In the genomic region with DNA sequence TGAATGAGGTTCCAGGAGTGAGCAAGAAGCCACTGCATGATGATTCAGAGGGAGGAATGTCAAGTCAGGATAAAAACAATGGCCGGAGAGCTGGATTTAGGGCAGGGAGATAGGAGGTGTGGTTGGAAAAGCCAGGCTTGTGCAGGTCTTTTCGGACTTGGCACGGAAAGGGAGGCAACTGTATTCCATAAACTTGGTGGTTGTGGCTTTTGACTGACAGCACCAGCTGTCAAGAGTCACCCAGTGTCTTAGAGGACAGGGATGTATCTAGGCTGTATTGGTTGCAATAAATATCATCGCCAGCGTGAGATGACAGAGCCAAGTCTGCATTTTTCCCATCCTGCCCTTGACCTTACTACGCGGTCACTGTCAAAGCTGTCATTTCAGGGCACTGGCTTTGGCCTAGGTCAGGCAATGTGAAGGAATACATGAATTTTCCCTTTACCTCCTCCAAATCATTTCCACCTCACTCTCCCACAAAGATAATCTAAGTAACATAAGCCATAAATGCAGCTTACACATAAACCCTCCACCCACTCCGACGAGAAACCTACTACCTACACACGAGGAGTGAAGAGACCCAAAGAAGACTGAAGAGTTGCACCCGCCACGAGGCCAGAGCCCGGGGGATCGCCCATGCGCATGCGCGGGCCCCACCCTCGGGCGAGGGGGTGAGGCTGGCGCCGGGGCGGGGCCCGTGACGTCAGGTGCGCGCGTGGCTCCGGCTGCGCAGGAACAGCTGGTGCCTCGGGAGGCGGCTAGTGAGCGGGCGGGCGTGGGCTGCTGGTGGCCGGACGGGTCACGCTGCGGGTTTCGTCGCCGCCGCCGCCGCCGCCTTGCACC, we compare ENCODE assay signal across 8 mouse cellular contexts. TPM values are rescaled to one million over a fixed set of nuclear protein-coding genes. Genes with fewer than 3 reads are reported as not detected.
DNase-seq lines count a peak whose midpoint lies in the region; ATAC-seq and TF ChIP-seq lines count a peak whose summit lies in the region.

No protein-coding gene starts in this region.

- peak; percentile 95 for TF ChIP-seq POLR2A in myocyte (IDR thresholded peaks at IDR 0.05; ENCODE audit: insufficient read length, low read depth)

- peaks cover 4% of the 10 kb centered on the region; the same call in 1 of the 2 replicates for H3K9me3 ChIP-seq in heart, embryonic 13.5 days
- peaks cover 3% of the 10 kb centered on the region for H3K9me3 ChIP-seq in liver, embryonic 11.5 days (ENCODE audit: control insufficient read depth, low read length)

- peak; percentile 98 for DNase-seq in CD4-positive, CD25-positive, alpha-beta regulatory T cell, adult 2 months (ENCODE audit: low read depth, low spot score)
- peak; percentile 97 for DNase-seq in kidney, postnatal 10 days
- peak; percentile 88 for DNase-seq in liver, embryonic 11.5 days (ENCODE audit: low spot score)
- peak; percentile 96 to 99 for DNase-seq in spleen, postnatal 4 days (ENCODE audit: low spot score in 2 of 2)

- peak overlapping the region; percentile 86 for H3K9ac ChIP-seq in heart, embryonic 13.5 days
- peak overlapping the region; percentile 87 for H3K9ac ChIP-seq in liver, embryonic 11.5 days (ENCODE audit: low read depth, low read length)

- H3K36me3 ChIP-seq in heart, embryonic 13.5 days = 0 out of 2 replicates have a peak, but pooled peaks cover 4% of the 10 kb centered on the region
- peaks cover 2% of the 10 kb centered on the region; the same call in 1 of the 2 replicates for H3K36me3 ChIP-seq in liver, embryonic 11.5 days (ENCODE audit: control insufficient read depth, insufficient read depth, low read length)
- no peaks in the 10 kb centered on the region for H3K36me3 ChIP-seq in myocyte (ENCODE audit: control insufficient read depth, insufficient read depth)

- peak overlapping the region; percentile 61 for H3ac ChIP-seq in myocyte (ENCODE audit: control insufficient read depth, insufficient read length)

- peak; percentile 85 for ATAC-seq in erythroid progenitor cell, adult 5-6 weeks (replicated peaks; ENCODE audit: low FRiP score, poor library complexity, severe bottlenecking)
- peak; percentile 92 for ATAC-seq in heart, embryonic 13.5 days (ENCODE audit: extremely low read depth, insufficient number of reproducible peaks, low FRiP score, low TSS enrichment)
- ATAC-seq in liver, embryonic 11.5 days (replicated peaks; ENCODE audit: low FRiP score) = peak; percentile 86

- peak overlapping the region; percentile 97 for H3K4me2 ChIP-seq in heart, embryonic 13.5 days
- H3K4me2 ChIP-seq in liver, embryonic 11.5 days = peak overlapping the region; percentile 95
- peak overlapping the region; percentile 100 for H3K4me2 ChIP-seq in myocyte (ENCODE audit: low read depth)

- peaks cover 22% of the 10 kb centered on the region for H3K4me1 ChIP-seq in brown adipose tissue, adult 24 weeks (ENCODE audit: control insufficient read depth, insufficient read depth, insufficient read length, low read length)
- peaks cover 31% of the 10 kb centered on the region for H3K4me1 ChIP-seq in heart, embryonic 13.5 days
- peaks cover 20% of the 10 kb centered on the region for H3K4me1 ChIP-seq in liver, embryonic 11.5 days (replicated peaks; ENCODE audit: control insufficient read depth, insufficient read depth, low read length)

- peak overlapping the region; percentile 74 for H3K4me3 ChIP-seq in brown adipose tissue, adult 24 weeks (ENCODE audit: insufficient read depth, low read depth, low read length)
- H3K4me3 ChIP-seq in heart, embryonic 13.5 days = peak overlapping the region; percentile 78
- H3K4me3 ChIP-seq in liver, embryonic 11.5 days (ENCODE audit: low read depth, low read length) = peak overlapping the region; percentile 83
- peak overlapping the region; percentile 80 for H3K4me3 ChIP-seq in myocyte

- H3K27ac ChIP-seq in brown adipose tissue, adult 24 weeks (replicated peaks; ENCODE audit: low read depth, low read length) = peak overlapping the region; percentile 89
- peak overlapping the region; percentile 72 for H3K27ac ChIP-seq in heart, embryonic 13.5 days (replicated peaks)
- peak overlapping the region; percentile 91 for H3K27ac ChIP-seq in liver, embryonic 11.5 days (ENCODE audit: low read depth, low read length)

- 5% methylated on average over 44 of the region's 45 CpGs for WGBS in heart, embryonic 13.5 days
- 8% methylated on average over 45 of the region's 45 CpGs for WGBS in liver, embryonic 11.5 days

- peaks cover 26% of the 10 kb centered on the region for H3K79me2 ChIP-seq in myocyte (ENCODE audit: control insufficient read depth, insufficient read depth)

- no peaks in the 10 kb centered on the region for H3K27me3 ChIP-seq in heart, embryonic 13.5 days (replicated peaks)
- no peaks in the 10 kb centered on the region for H3K27me3 ChIP-seq in liver, embryonic 11.5 days (replicated peaks; ENCODE audit: control insufficient read depth, insufficient read depth, low read length)
- no peaks in the 10 kb centered on the region for H3K27me3 ChIP-seq in myocyte (ENCODE audit: control insufficient read depth, insufficient read depth, insufficient read length)

TF ChIP-seq in myocyte, 11 proteins besides CTCF, POLR2A, EP300 and RAD21:
- TF ChIP-seq MYOD1 (IDR thresholded peaks at IDR 0.05; ENCODE audit: control insufficient read depth in 1 of 3, insufficient read length in 2 of 3, low read depth in 2 of 3) (peak; percentile 98 to 100 (median 100)), TCF12 (IDR thresholded peaks at IDR 0.05; ENCODE audit: insufficient read depth, poor library complexity, severe bottlenecking) (peak; percentile 96), E2F4 (IDR thresholded peaks at IDR 0.05; ENCODE audit: insufficient read depth) (no peak), SRF (IDR thresholded peaks at IDR 0.05; ENCODE audit: control insufficient read depth, insufficient read length, low read depth) (no peak), POLR2AphosphoS2 (IDR thresholded peaks at IDR 0.05; ENCODE audit: insufficient read length, low read depth) (peak; percentile 92), USF1 (IDR thresholded peaks at IDR 0.05; ENCODE audit: low read depth) (peak; percentile 22), TCF3 (IDR thresholded peaks at IDR 0.05; ENCODE audit: insufficient read length, low read depth) (peak; percentile 94), REST (IDR thresholded peaks at IDR 0.05; ENCODE audit: insufficient read depth, insufficient read length) (no peak), MAX (IDR thresholded peaks at IDR 0.05; ENCODE audit: low read depth) (no peak), MYOG (IDR thresholded peaks at IDR 0.05; ENCODE audit: control insufficient read depth in 1 of 3, insufficient read depth in 1 of 3, insufficient read length in 2 of 3, low read depth in 2 of 3) (peak; percentile 85 to 99 (median 98)), CEBPB (IDR thresholded peaks at IDR 0.05; ENCODE audit: insufficient read depth, poor library complexity, severe bottlenecking) (0 out of 2 replicates have a peak, but pooled peaks have one; percentile 4)

RNA-seq across cellular contexts. Expression of gene Tmem120b, which starts 7.6 kb away (rescaled TPM):
- 91.8 and 116 TPM in 2 replicates for polyA plus RNA-seq in brown adipose tissue, adult 24 weeks (2012; ENCODE audit: insufficient read depth, insufficient read length, missing spikeins)
- 85.5 and 100 TPM in 2 replicates for total RNA-seq in erythroid progenitor cell, adult 5-6 weeks (2015; ENCODE audit: low replicate concordance)
- 86.8 and 118 TPM in 2 replicates for total RNA-seq in erythroid progenitor cell, adult 5-6 weeks (2017; ENCODE audit: low replicate concordance)
- polyA plus RNA-seq in heart, embryonic 13.5 days (2015; fragmentation: Nextera tagmentation; extraction: Ambion mirVana) = 11.8 and 12.9 TPM in 2 replicates
- polyA plus RNA-seq in liver, embryonic 11.5 days (2014; fragmentation: Nextera tagmentation; extraction: Ambion mirVana) = 24.3 and 24.8 TPM in 2 replicates
- polyA plus RNA-seq in myocyte (2012; fragmentation: generic; extraction: Trizol) = 41.3 TPM

RNA-seq across cellular contexts. Expression of gene Morn3, which starts 29.0 kb away (rescaled TPM):
- not detected in 2 replicates for polyA plus RNA-seq in brown adipose tissue, adult 24 weeks (2012; ENCODE audit: insufficient read depth, insufficient read length, missing spikeins)
- total RNA-seq in erythroid progenitor cell, adult 5-6 weeks (2015; ENCODE audit: low replicate concordance) = not detected in 2 replicates
- not detected in 2 replicates for total RNA-seq in erythroid progenitor cell, adult 5-6 weeks (2017; ENCODE audit: low replicate concordance)
- not detected in 2 replicates for polyA plus RNA-seq in heart, embryonic 13.5 days (2015; fragmentation: Nextera tagmentation; extraction: Ambion mirVana)
- polyA plus RNA-seq in liver, embryonic 11.5 days (2014; fragmentation: Nextera tagmentation; extraction: Ambion mirVana) = not detected in 2 replicates
- not detected for polyA plus RNA-seq in myocyte (2012; fragmentation: generic; extraction: Trizol)

RNA-seq across cellular contexts. Expression of gene Rhof, which starts 56.7 kb away (rescaled TPM):
- polyA plus RNA-seq in brown adipose tissue, adult 24 weeks (2012; ENCODE audit: insufficient read depth, insufficient read length, missing spikeins) = 0.48 and 0.67 TPM in 2 replicates
- total RNA-seq in erythroid progenitor cell, adult 5-6 weeks (2015; ENCODE audit: low replicate concordance) = 1.7 and 3.2 TPM in 2 replicates
- total RNA-seq in erythroid progenitor cell, adult 5-6 weeks (2017; ENCODE audit: low replicate concordance) = 1.4 and 7.7 TPM in 2 replicates
- polyA plus RNA-seq in heart, embryonic 13.5 days (2015; fragmentation: Nextera tagmentation; extraction: Ambion mirVana) = 0.94 and 1.7 TPM in 2 replicates
- polyA plus RNA-seq in liver, embryonic 11.5 days (2014; fragmentation: Nextera tagmentation; extraction: Ambion mirVana) = 4.6 and 4.8 TPM in 2 replicates
- 1.6 TPM for polyA plus RNA-seq in myocyte (2012; fragmentation: generic; extraction: Trizol)

Comparison
In these comparisons a context has a peak if more than half of its experiments do, and no peak if none do; other contexts are left out.
1. Peak in every context shown above with its lines: DNase-seq, ATAC-seq, H3K4me3 ChIP-seq and H3K27ac ChIP-seq.